Comparison of ENCODE assay signal across 30 mouse cellular contexts in genomic region chr10:46980410-46980809, GRCm38 (mm10).
"Had no signal": no experiment of that assay in that cellular context is flagged by ENCODE, and none has a peak within 500 bp of the region (broad histone marks: within the 10 kb centered on the region; RNA-seq: fewer than 3 reads in every experiment).

No protein-coding gene starts in this region.

- H3K9ac ChIP-seq: limb, embryonic 12.5 days; limb, embryonic 13.5 days; limb, embryonic 15.5 days; liver, embryonic 12.5 days; liver, embryonic 13.5 days; liver, embryonic 14.5 days; liver, embryonic 15.5 days; liver, postnatal 0 days; lung, embryonic 14.5 days; lung, embryonic 15.5 days; midbrain, embryonic 12.5 days; midbrain, embryonic 13.5 days; midbrain, embryonic 15.5 days; neural tube, embryonic 12.5 days had no signal

- DNase-seq: left cerebral cortex, postnatal 4 days; liver; liver, embryonic 13.5 days; liver, postnatal 0 days; lung, adult 2 months; lung, embryonic 14.5 days; lung, postnatal 10 days; lung, postnatal 14 days; lung, postnatal 36 days; lung, postnatal 4 days; midbrain, embryonic 14.5 days had no signal

- H3K27ac ChIP-seq: limb, embryonic 10.5 days; limb, embryonic 12.5 days; limb, embryonic 13.5 days; limb, embryonic 15.5 days; liver, embryonic 12.5 days; liver, embryonic 13.5 days; liver, embryonic 14.5 days; liver, embryonic 15.5 days; lung, embryonic 15.5 days; macrophage; midbrain, embryonic 10.5 days; midbrain, embryonic 12.5 days; midbrain, embryonic 13.5 days; midbrain, embryonic 15.5 days; neural tube, embryonic 12.5 days had no signal

- H3K4me3 ChIP-seq: limb, embryonic 10.5 days; limb, embryonic 12.5 days; limb, embryonic 13.5 days; limb, embryonic 15.5 days; liver, embryonic 12.5 days; liver, embryonic 13.5 days; liver, embryonic 15.5 days; lung, embryonic 15.5 days; megakaryocyte, embryonic 14.5 days; midbrain, embryonic 10.5 days; midbrain, embryonic 12.5 days; midbrain, embryonic 13.5 days; midbrain, embryonic 15.5 days; myocyte; neural tube, embryonic 12.5 days had no signal

- H3K4me1 ChIP-seq: limb, embryonic 10.5 days; limb, embryonic 12.5 days; limb, embryonic 13.5 days; limb, embryonic 15.5 days; liver, embryonic 12.5 days; liver, embryonic 13.5 days; liver, embryonic 15.5 days; lung, embryonic 15.5 days; megakaryocyte, embryonic 14.5 days; midbrain, embryonic 10.5 days; midbrain, embryonic 12.5 days; midbrain, embryonic 13.5 days; midbrain, embryonic 15.5 days; neural tube, embryonic 12.5 days had no signal

- ATAC-seq: liver, embryonic 12.5 days; liver, postnatal 0 days; midbrain, embryonic 13.5 days; midbrain, embryonic 15.5 days; midbrain, embryonic 16.5 days had no signal

- H3K27me3 ChIP-seq: limb, embryonic 12.5 days; limb, embryonic 13.5 days; limb, embryonic 15.5 days; liver, embryonic 12.5 days; liver, embryonic 13.5 days; liver, embryonic 15.5 days; lung, embryonic 15.5 days; megakaryocyte, embryonic 14.5 days; midbrain, embryonic 12.5 days; midbrain, embryonic 13.5 days; midbrain, embryonic 15.5 days; neural tube, embryonic 12.5 days had no signal

- H3K9me3 ChIP-seq: limb, embryonic 10.5 days; limb, embryonic 12.5 days; limb, embryonic 13.5 days; limb, embryonic 15.5 days; liver, embryonic 12.5 days; liver, embryonic 13.5 days; liver, embryonic 15.5 days; lung, embryonic 15.5 days; midbrain, embryonic 10.5 days; midbrain, embryonic 12.5 days; midbrain, embryonic 13.5 days; midbrain, embryonic 15.5 days; neural tube, embryonic 12.5 days had no signal

- H3K36me3 ChIP-seq: limb, embryonic 10.5 days; limb, embryonic 12.5 days; limb, embryonic 13.5 days; limb, embryonic 15.5 days; liver, embryonic 12.5 days; liver, embryonic 13.5 days; liver, embryonic 15.5 days; lung, embryonic 15.5 days; midbrain, embryonic 10.5 days; midbrain, embryonic 12.5 days; midbrain, embryonic 13.5 days; midbrain, embryonic 15.5 days; neural tube, embryonic 12.5 days had no signal

- H3K4me2 ChIP-seq: limb, embryonic 12.5 days; limb, embryonic 13.5 days; limb, embryonic 15.5 days; liver, embryonic 11.5 days; liver, embryonic 12.5 days; liver, embryonic 13.5 days; liver, embryonic 15.5 days; lung, embryonic 14.5 days; lung, embryonic 15.5 days; midbrain, embryonic 11.5 days; midbrain, embryonic 12.5 days; midbrain, embryonic 13.5 days; midbrain, embryonic 15.5 days; neural tube, embryonic 12.5 days had no signal
